Comparison of ENCODE assay signal across 8 mouse cellular contexts in the genomic region with DNA sequence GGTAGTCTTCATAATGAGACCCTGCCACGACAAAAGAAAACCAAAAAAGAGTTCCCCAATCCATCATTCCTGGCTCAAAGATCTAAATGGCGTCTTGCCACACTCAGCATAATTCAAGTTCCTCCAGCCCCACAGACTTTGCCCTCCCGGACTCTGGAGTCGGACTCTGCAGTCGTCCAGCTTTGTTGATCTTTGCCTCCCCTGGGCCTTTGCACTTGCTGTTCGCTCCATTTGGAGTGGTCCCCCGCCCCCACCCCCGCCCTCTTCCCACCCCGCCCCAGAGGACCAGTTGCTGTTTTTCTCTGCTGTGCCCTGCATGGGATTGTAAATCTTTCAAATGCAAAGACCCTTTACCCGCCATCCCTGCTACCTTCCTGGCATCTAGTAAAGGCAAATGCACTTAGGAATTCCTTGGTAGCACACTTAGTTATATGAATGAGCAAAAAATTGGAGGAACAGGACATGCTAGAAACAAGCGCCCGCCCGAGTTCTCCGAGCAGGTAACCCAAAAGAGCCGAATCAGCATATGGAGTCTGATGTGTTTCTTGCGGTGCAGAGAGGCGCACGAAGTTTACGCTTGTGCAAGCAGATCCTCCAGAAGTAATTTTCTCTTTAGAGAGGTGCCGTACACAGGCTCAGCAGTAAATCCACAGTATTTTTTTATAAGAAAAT. TPM values are rescaled to one million over a fixed set of nuclear protein-coding genes. Genes with fewer than 3 reads are reported as not detected.
DNase-seq lines count a peak whose midpoint lies in the region; ATAC-seq lines count a peak whose summit lies in the region.

No protein-coding gene starts in this region.

- no peaks in the 10 kb centered on the region for H3K36me3 ChIP-seq in heart, embryonic 10.5 days
- H3K36me3 ChIP-seq in forebrain, embryonic 12.5 days (replicated peaks), result no peaks in the 10 kb centered on the region
- no peaks in the 10 kb centered on the region for H3K36me3 ChIP-seq in kidney, embryonic 16.5 days (ENCODE audit: insufficient read depth, low read length)
- no peaks in the 10 kb centered on the region for H3K36me3 ChIP-seq in midbrain, embryonic 14.5 days (ENCODE audit: control insufficient read depth, insufficient read depth, low read length)

- peaks cover 4% of the 10 kb centered on the region; the same call in 1 of the 2 replicates for H3K27me3 ChIP-seq in heart, embryonic 10.5 days (ENCODE audit: insufficient read depth, poor library complexity, severe bottlenecking)
- peaks cover 12% of the 10 kb centered on the region; the same call in 1 of the 2 replicates for H3K27me3 ChIP-seq in forebrain, embryonic 12.5 days
- 0 out of 2 replicates have a peak, but pooled peaks cover 5% of the 10 kb centered on the region for H3K27me3 ChIP-seq in kidney, embryonic 16.5 days (ENCODE audit: insufficient read depth, low read length)
- H3K27me3 ChIP-seq in midbrain, embryonic 14.5 days (ENCODE audit: control insufficient read depth, insufficient read depth, low read length), result no peaks in the 10 kb centered on the region

- H3K4me1 ChIP-seq in heart, embryonic 10.5 days, result peaks cover 11% of the 10 kb centered on the region
- 0 out of 2 replicates have a peak, but pooled peaks cover 11% of the 10 kb centered on the region for H3K4me1 ChIP-seq in forebrain, embryonic 12.5 days
- peaks cover 10% of the 10 kb centered on the region; the same call in 1 of the 2 replicates for H3K4me1 ChIP-seq in kidney, embryonic 16.5 days (ENCODE audit: insufficient read depth, low read length)
- peaks cover 6% of the 10 kb centered on the region; the same call in 1 of the 2 replicates for H3K4me1 ChIP-seq in midbrain, embryonic 14.5 days (ENCODE audit: control insufficient read depth, insufficient read depth, low read length)

- 29% methylated on average over 20 of the region's 20 CpGs for WGBS in heart, embryonic 10.5 days
- 45% methylated on average over 20 of the region's 20 CpGs for WGBS in forebrain, embryonic 12.5 days
- 30% methylated on average over 20 of the region's 20 CpGs for WGBS in kidney, embryonic 16.5 days
- 36% methylated on average over 20 of the region's 20 CpGs for WGBS in midbrain, embryonic 14.5 days

- H3K27ac ChIP-seq in heart, embryonic 10.5 days, result peak overlapping the region; percentile 47
- H3K27ac ChIP-seq in forebrain, embryonic 12.5 days, result no peak overlapping the region
- no peak overlapping the region for H3K27ac ChIP-seq in kidney, embryonic 16.5 days (ENCODE audit: low read length)
- H3K27ac ChIP-seq in midbrain, embryonic 14.5 days (replicated peaks; ENCODE audit: low read depth, low read length), result no peak overlapping the region

- peak overlapping the region; percentile 48 for H3K4me3 ChIP-seq in heart, embryonic 10.5 days
- peak overlapping the region; percentile 15; the same call in 1 of the 2 replicates for H3K4me3 ChIP-seq in forebrain, embryonic 12.5 days (replicated peaks)
- H3K4me3 ChIP-seq in kidney, embryonic 16.5 days (ENCODE audit: low read length), result peak overlapping the region; percentile 27
- peak overlapping the region; percentile 10; the same call in 1 of the 2 replicates for H3K4me3 ChIP-seq in midbrain, embryonic 14.5 days (replicated peaks; ENCODE audit: low read depth, low read length)

- H3K9ac ChIP-seq in forebrain, embryonic 12.5 days, result no peak overlapping the region
- peak overlapping the region; percentile 47 for H3K9ac ChIP-seq in kidney, embryonic 16.5 days (replicated peaks; ENCODE audit: low read length)
- no peak overlapping the region for H3K9ac ChIP-seq in midbrain, embryonic 14.5 days (replicated peaks; ENCODE audit: low read length)

- DNase-seq in heart, embryonic 10.5 days (ENCODE audit: low spot score), result no peak
- no peak for DNase-seq in heart, adult 9 months (ENCODE audit: low spot score in 2 of 2)
- no peak for DNase-seq in midbrain, embryonic 14.5 days
- DNase-seq in layer of hippocampus, adult 18-20 months (ENCODE audit: low spot score in 2 of 2), result no peak
- DNase-seq in lung, postnatal 10 days, result no peak
- DNase-seq in spleen, postnatal 10 days (ENCODE audit: low spot score in 2 of 2), result no peak

- no peaks in the 10 kb centered on the region for H3K9me3 ChIP-seq in heart, embryonic 10.5 days
- no peaks in the 10 kb centered on the region for H3K9me3 ChIP-seq in forebrain, embryonic 12.5 days
- no peaks in the 10 kb centered on the region for H3K9me3 ChIP-seq in kidney, embryonic 16.5 days (ENCODE audit: low read length)
- H3K9me3 ChIP-seq in midbrain, embryonic 14.5 days (ENCODE audit: control insufficient read depth, low read length), result no peaks in the 10 kb centered on the region

- peak overlapping the region; percentile 39 for H3K4me2 ChIP-seq in forebrain, embryonic 12.5 days
- peak overlapping the region; percentile 44 for H3K4me2 ChIP-seq in kidney, embryonic 16.5 days (replicated peaks; ENCODE audit: low read depth, low read length)
- peak overlapping the region; percentile 35 for H3K4me2 ChIP-seq in midbrain, embryonic 14.5 days (ENCODE audit: low read length)

- ATAC-seq in forebrain, embryonic 12.5 days (ENCODE audit: low FRiP score), result no peak
- peak; percentile 31; the same call in 1 of the 2 replicates for ATAC-seq in kidney, embryonic 16.5 days (ENCODE audit: low FRiP score, low TSS enrichment)
- ATAC-seq in midbrain, embryonic 14.5 days (ENCODE audit: low FRiP score, low TSS enrichment), result no peak

RNA-seq across cellular contexts. Expression of a gene that starts 54.9 kb away (rescaled TPM):
- 15.6 and 22.5 TPM in 2 replicates for polyA plus RNA-seq in heart, embryonic 10.5 days (2016; fragmentation: Nextera tagmentation; extraction: Ambion mirVana)
- 33.5 and 34.9 TPM in 2 replicates for polyA plus RNA-seq in forebrain, embryonic 12.5 days (2016; fragmentation: Nextera tagmentation; extraction: Ambion mirVana)
- 19.5 and 20.8 TPM in 2 replicates for polyA plus RNA-seq in kidney, embryonic 16.5 days (2015; fragmentation: Nextera tagmentation; extraction: Ambion mirVana)
- polyA plus RNA-seq in midbrain, embryonic 14.5 days (2014; fragmentation: Nextera tagmentation; extraction: Ambion mirVana), result 26.6 and 34.7 TPM in 2 replicates
- 10 to 100 TPM; 33.1 to 36.0 TPM for total RNA-seq in layer of hippocampus, adult 18-20 months (2021)
